Mouse (Mus musculus): ENCODE results near the gene Fam155a. TPM values are rescaled to one million over a fixed set of nuclear protein-coding genes. Genes with fewer than 3 reads are reported as not detected.
"Not testable (repeated sequence)": the region's sequence is repeated elsewhere in the genome, so short reads cannot be mapped to it uniquely, and the experiment has no call there.

Fam155a gene
- 0.89 and 1.7 TPM in 2 replicates for polyA plus RNA-seq (2015; fragmentation: Nextera tagmentation; extraction: Ambion mirVana)

- peak within 1 kb of the TSS; percentile 54 for H3K4me3 ChIP-seq
- peak within 1 kb of the TSS; percentile 82 for H3K4me2 ChIP-seq (replicated peaks)
- peak within 1 kb of the TSS; percentile 43 for H3K9ac ChIP-seq
- H3K9me3 ChIP-seq: no peaks in the 10 kb centered on the region
- peaks cover 20% of the 10 kb centered on the region for H3K4me1 ChIP-seq
- 0% methylated on average over 20 of the region's 29 CpGs for WGBS
- no peak for ATAC-seq (ENCODE audit: low FRiP score, low read depth)
- no peaks in the 10 kb centered on the region for H3K36me3 ChIP-seq
- peaks cover 66% of the 10 kb centered on the region for H3K27me3 ChIP-seq
- no peak within 1 kb of the TSS for H3K27ac ChIP-seq
Observed at GRCm38 (mm10) chr8:9770999-9771605, at the start of gene Fam155a. Gene Fam155a (minus strand): TSS chr8:9771161.

GRCm38 (mm10) chr8:9813273-9813946 is 42.4 kb upstream of the Fam155a start:
- Histone ChIP-seq H3K36me3 (no peaks in the 10 kb centered on the region), H3K4me1 (peaks cover 4% of the 10 kb centered on the region; the same call in 1 of the 2 replicates), H3K9ac (no peak overlapping the region), H3K4me2 (replicated peaks) (no peak overlapping the region), H3K9me3 (no peaks in the 10 kb centered on the region), H3K27me3 (no peaks in the 10 kb centered on the region), H3K27ac (no peak overlapping the region), H3K4me3 (no peak overlapping the region)
- ATAC-seq (ENCODE audit: low FRiP score, low read depth): no peak
- WGBS: 23% methylated on average over 8 of the region's 8 CpGs

- 59% methylated on average over 12 of the region's 12 CpGs for WGBS
- no peak overlapping the region for H3K27ac ChIP-seq
- no peak overlapping the region for H3K4me3 ChIP-seq
- H3K4me1 ChIP-seq: no peaks in the 10 kb centered on the region
- no peaks in the 10 kb centered on the region for H3K27me3 ChIP-seq
- no peak for ATAC-seq (ENCODE audit: low FRiP score, low read depth)
- no peak overlapping the region for H3K9ac ChIP-seq
- H3K4me2 ChIP-seq (replicated peaks): no peak overlapping the region
- no peaks in the 10 kb centered on the region for H3K9me3 ChIP-seq
- H3K36me3 ChIP-seq: no peaks in the 10 kb centered on the region
Observed at GRCm38 (mm10) chr8:9810955-9811530, 40.1 kb upstream of the Fam155a start.

- H3K4me1 ChIP-seq: no peaks in the 10 kb centered on the region
- H3K27me3 ChIP-seq: no peaks in the 10 kb centered on the region
- H3K9ac ChIP-seq: no peak overlapping the region
- no peak overlapping the region for H3K4me3 ChIP-seq
- no peaks in the 10 kb centered on the region for H3K36me3 ChIP-seq
- ATAC-seq (ENCODE audit: low FRiP score, low read depth): no peak
- no peaks in the 10 kb centered on the region for H3K9me3 ChIP-seq
- 88% methylated on average over 9 of the region's 9 CpGs for WGBS
- no peak overlapping the region for H3K4me2 ChIP-seq (replicated peaks)
- H3K27ac ChIP-seq: no peak overlapping the region
Observed at GRCm38 (mm10) chr8:9808596-9808995, 37.6 kb upstream of the Fam155a start.

GRCm38 (mm10) chr8:9805676-9806075 is 34.7 kb upstream of the Fam155a start:
- no peaks in the 10 kb centered on the region for H3K9me3 ChIP-seq
- H3K9ac ChIP-seq: no peak overlapping the region
- no peaks in the 10 kb centered on the region for H3K27me3 ChIP-seq
- no peak overlapping the region for H3K27ac ChIP-seq
- H3K36me3 ChIP-seq: no peaks in the 10 kb centered on the region
- no peaks in the 10 kb centered on the region for H3K4me1 ChIP-seq
- no peak overlapping the region for H3K4me3 ChIP-seq
- no peak overlapping the region for H3K4me2 ChIP-seq (replicated peaks)
- WGBS: 28% methylated on average over 1 of the region's 1 CpGs
- no peak for ATAC-seq (ENCODE audit: low FRiP score, low read depth)

GRCm38 (mm10) chr8:9800346-9800745 is 29.4 kb upstream of the Fam155a start:
- H3K9me3 ChIP-seq, H3K27me3 ChIP-seq, H3K4me1 ChIP-seq, H3K36me3 ChIP-seq, H3K27ac ChIP-seq, H3K9ac ChIP-seq, H3K4me3 ChIP-seq: not testable (repeated sequence)
- 28% methylated on average over 7 of the region's 11 CpGs for WGBS
- H3K4me2 ChIP-seq (replicated peaks): peak overlapping the region; percentile 37
- ATAC-seq (ENCODE audit: low FRiP score, low read depth): peak; percentile 75; the same call in 1 of the 2 replicates

- H3K9ac ChIP-seq: no peak overlapping the region
- no peak for ATAC-seq (ENCODE audit: low FRiP score, low read depth)
- H3K9me3 ChIP-seq: no peaks in the 10 kb centered on the region
- no peaks in the 10 kb centered on the region for H3K36me3 ChIP-seq
- no peak overlapping the region for H3K27ac ChIP-seq
- H3K4me3 ChIP-seq: no peak overlapping the region
- H3K27me3 ChIP-seq: no peaks in the 10 kb centered on the region
- H3K4me1 ChIP-seq: no peaks in the 10 kb centered on the region
- WGBS: 59% methylated on average over 11 of the region's 11 CpGs
- peak overlapping the region; percentile 37 for H3K4me2 ChIP-seq (replicated peaks)
Observed at GRCm38 (mm10) chr8:9799923-9800322, 29.0 kb upstream of the Fam155a start.

- no peak overlapping the region for H3K4me3 ChIP-seq
- ATAC-seq (ENCODE audit: low FRiP score, low read depth): no peak
Observed at GRCm38 (mm10) chr8:9797514-9797913, 26.6 kb upstream of the Fam155a start.

GRCm38 (mm10) chr8:9795724-9796123 is 24.8 kb upstream of the Fam155a start:
- Histone ChIP-seq H3K27ac (no peak overlapping the region), H3K36me3 (no peaks in the 10 kb centered on the region), H3K4me1 (no peaks in the 10 kb centered on the region), H3K4me3 (no peak overlapping the region), H3K27me3 (no peaks in the 10 kb centered on the region), H3K4me2 (replicated peaks) (no peak overlapping the region), H3K9me3 (no peaks in the 10 kb centered on the region), H3K9ac (no peak overlapping the region)
- ATAC-seq (ENCODE audit: low FRiP score, low read depth): no peak
- 77% methylated on average over 6 of the region's 6 CpGs for WGBS

More at GRCm38 (mm10) chr8:9797514-9797913, 26.6 kb upstream of the Fam155a start:
- no peaks in the 10 kb centered on the region for H3K36me3 ChIP-seq
- 87% methylated on average over 8 of the region's 8 CpGs for WGBS
- no peaks in the 10 kb centered on the region for H3K27me3 ChIP-seq
- H3K27ac ChIP-seq: no peak overlapping the region
- no peaks in the 10 kb centered on the region for H3K4me1 ChIP-seq
- no peak overlapping the region for H3K4me2 ChIP-seq (replicated peaks)
- H3K9me3 ChIP-seq: no peaks in the 10 kb centered on the region
- no peak overlapping the region for H3K9ac ChIP-seq

GRCm38 (mm10) chr8:9793351-9793750 is 22.4 kb upstream of the Fam155a start:
- no peak overlapping the region for H3K4me2 ChIP-seq (replicated peaks)
- no peak overlapping the region for H3K9ac ChIP-seq
- no peak for ATAC-seq (ENCODE audit: low FRiP score, low read depth)
- WGBS: 63% methylated on average over 9 of the region's 9 CpGs
- no peak overlapping the region for H3K27ac ChIP-seq
- H3K4me3 ChIP-seq: no peak overlapping the region
- H3K36me3 ChIP-seq: no peaks in the 10 kb centered on the region
- H3K9me3 ChIP-seq: no peaks in the 10 kb centered on the region
- H3K4me1 ChIP-seq: no peaks in the 10 kb centered on the region
- H3K27me3 ChIP-seq: no peaks in the 10 kb centered on the region

GRCm38 (mm10) chr8:9780332-9780731 is 9.4 kb upstream of the Fam155a start:
- WGBS: 81% methylated on average over 10 of the region's 10 CpGs
- H3K36me3 ChIP-seq: no peaks in the 10 kb centered on the region
- H3K9ac ChIP-seq: no peak overlapping the region
- H3K27ac ChIP-seq: no peak overlapping the region
- H3K4me3 ChIP-seq: no peak overlapping the region
- no peak for ATAC-seq (ENCODE audit: low FRiP score, low read depth)
- H3K9me3 ChIP-seq: no peaks in the 10 kb centered on the region
- no peak overlapping the region for H3K4me2 ChIP-seq (replicated peaks)
- peaks cover 16% of the 10 kb centered on the region for H3K27me3 ChIP-seq
- H3K4me1 ChIP-seq: no peaks in the 10 kb centered on the region

GRCm38 (mm10) chr8:9778148-9778547 is 7.2 kb upstream of the Fam155a start:
- H3K9me3 ChIP-seq: no peaks in the 10 kb centered on the region
- no peak overlapping the region for H3K4me2 ChIP-seq (replicated peaks)
- ATAC-seq (ENCODE audit: low FRiP score, low read depth): no peak
- H3K4me3 ChIP-seq: no peak overlapping the region
- H3K27ac ChIP-seq: no peak overlapping the region
- H3K4me1 ChIP-seq: no peaks in the 10 kb centered on the region
- peaks cover 32% of the 10 kb centered on the region for H3K27me3 ChIP-seq
- no peak overlapping the region for H3K9ac ChIP-seq
- 78% methylated on average over 8 of the region's 8 CpGs for WGBS
- H3K36me3 ChIP-seq: no peaks in the 10 kb centered on the region

Data from limb, embryonic 13.5 days (tissue).